ENCODE assay signal across 22 mouse cellular contexts in genomic region chr11:62924091-62924761, GRCm38 (mm10). TPM values are rescaled to one million over a fixed set of nuclear protein-coding genes. Genes with fewer than 3 reads are reported as not detected.
DNase-seq lines count a peak whose midpoint lies in the region; ATAC-seq lines count a peak whose summit lies in the region.
"Had no signal": no experiment of that assay in that cellular context is flagged by ENCODE, and none has a peak within 500 bp of the region (broad histone marks: within the 10 kb centered on the region; RNA-seq: fewer than 3 reads in every experiment).

No protein-coding gene starts in this region.

- no peaks in the 10 kb centered on the region for H3K36me3 ChIP-seq in limb, embryonic 15.5 days
- H3K36me3 ChIP-seq in limb, embryonic 10.5 days = no peaks in the 10 kb centered on the region
- no peaks in the 10 kb centered on the region for H3K36me3 ChIP-seq in kidney, embryonic 15.5 days
- H3K36me3 ChIP-seq: embryonic facial prominence, embryonic 13.5 days; forebrain, embryonic 10.5 days; liver, embryonic 12.5 days had no signal

- no peak overlapping the region for H3K9ac ChIP-seq in limb, embryonic 15.5 days
- H3K9ac ChIP-seq in kidney, embryonic 15.5 days = no peak overlapping the region
- H3K9ac ChIP-seq: embryonic facial prominence, embryonic 13.5 days; liver, embryonic 12.5 days had no signal

- no peak overlapping the region for H3K4me2 ChIP-seq in limb, embryonic 15.5 days
- no peak overlapping the region for H3K4me2 ChIP-seq in kidney, embryonic 15.5 days
- H3K4me2 ChIP-seq: embryonic facial prominence, embryonic 13.5 days; liver, embryonic 12.5 days had no signal

- intact Hi-C loops in gastrocnemius, postnatal 14 days (cut with DNase I; ENCODE audit: low total_unique reads) = loop anchor here (10.0 kb wide), 1 partner anchor 71 kb away; no protein-coding TSS in a partner anchor
- intact Hi-C loops in heart, postnatal 14 days (cut with DNase I) = no loop called here
- intact Hi-C loops in left cerebral cortex, postnatal 25 days (cut with DNase I) = loop anchor here (5.0 kb wide), 1 partner anchor 248 kb away; no protein-coding TSS in a partner anchor

- H3K27ac ChIP-seq in limb, embryonic 15.5 days = peak overlapping the region; percentile 55; the same call in 1 of the 2 replicates
- H3K27ac ChIP-seq in limb, embryonic 10.5 days = no peak overlapping the region
- H3K27ac ChIP-seq in brown adipose tissue, adult 24 weeks (replicated peaks; ENCODE audit: low read depth, low read length) = peak overlapping the region; percentile 34; the same call in 1 of the 2 replicates
- H3K27ac ChIP-seq in kidney, embryonic 15.5 days = no peak overlapping the region
- H3K27ac ChIP-seq: embryonic facial prominence, embryonic 13.5 days; forebrain, embryonic 10.5 days; liver, embryonic 12.5 days had no signal

- no peak for ATAC-seq in limb, embryonic 15.5 days (ENCODE audit: insufficient number of reproducible peaks, low FRiP score, low TSS enrichment, low read depth)
- ATAC-seq in kidney, embryonic 15.5 days (replicated peaks; ENCODE audit: low FRiP score) = no peak
- ATAC-seq: liver, embryonic 12.5 days; midbrain, embryonic 16.5 days had no signal

- 0 out of 2 replicates have a peak, but pooled peaks cover 4% of the 10 kb centered on the region for H3K9me3 ChIP-seq in limb, embryonic 15.5 days
- H3K9me3 ChIP-seq in limb, embryonic 10.5 days (replicated peaks) = no peaks in the 10 kb centered on the region
- no peaks in the 10 kb centered on the region for H3K9me3 ChIP-seq in kidney, embryonic 15.5 days (replicated peaks)
- H3K9me3 ChIP-seq: embryonic facial prominence, embryonic 13.5 days; liver, embryonic 12.5 days had no signal

- WGBS in limb, embryonic 15.5 days = 73% methylated on average over 6 of the region's 6 CpGs
- 87% methylated on average over 6 of the region's 6 CpGs for WGBS in limb, embryonic 10.5 days
- 63% methylated on average over 6 of the region's 6 CpGs for WGBS in kidney, embryonic 15.5 days

- H3K4me3 ChIP-seq in limb, embryonic 15.5 days = no peak overlapping the region
- H3K4me3 ChIP-seq in limb, embryonic 10.5 days = no peak overlapping the region
- H3K4me3 ChIP-seq in brown adipose tissue, adult 24 weeks (ENCODE audit: insufficient read depth, low read depth, low read length) = no peak overlapping the region
- no peak overlapping the region for H3K4me3 ChIP-seq in kidney, embryonic 15.5 days (replicated peaks)
- H3K4me3 ChIP-seq: embryonic facial prominence, embryonic 13.5 days; forebrain, embryonic 10.5 days; liver, embryonic 12.5 days had no signal

- no peak for DNase-seq in limb, embryonic 10.5 days (ENCODE audit: low spot score)
- peak; percentile 47 for DNase-seq in gastrocnemius, postnatal 14 days
- peak; percentile 49 to 50 for DNase-seq in heart, postnatal 14 days
- no peak for DNase-seq in layer of hippocampus, adult 9-10 months (ENCODE audit: low spot score)
- DNase-seq in left cerebral cortex, postnatal 25 days (ENCODE audit: low spot score in 2 of 2) = no peak
- DNase-seq: adrenal gland, adult 2 months; cerebellum, adult 18-20 months; layer of hippocampus, adult 9-11 months; thymus, postnatal 14 days had no signal

- H3K4me1 ChIP-seq in limb, embryonic 15.5 days = peaks cover 16% of the 10 kb centered on the region
- peaks cover 23% of the 10 kb centered on the region for H3K4me1 ChIP-seq in limb, embryonic 10.5 days
- no peaks in the 10 kb centered on the region for H3K4me1 ChIP-seq in brown adipose tissue, adult 24 weeks (ENCODE audit: control insufficient read depth, insufficient read depth, insufficient read length, low read length)
- peaks cover 16% of the 10 kb centered on the region for H3K4me1 ChIP-seq in kidney, embryonic 15.5 days

- H3K27me3 ChIP-seq in limb, embryonic 15.5 days = no peaks in the 10 kb centered on the region
- H3K27me3 ChIP-seq in limb, embryonic 10.5 days (ENCODE audit: low read depth, poor library complexity, severe bottlenecking) = no peaks in the 10 kb centered on the region
- H3K27me3 ChIP-seq in kidney, embryonic 15.5 days = no peaks in the 10 kb centered on the region
- H3K27me3 ChIP-seq: embryonic facial prominence, embryonic 13.5 days had no signal

RNA-seq across cellular contexts. Expression of gene Cdrt4, which starts 26.8 kb away (rescaled TPM):
- polyA plus RNA-seq in limb, embryonic 15.5 days (2015; fragmentation: Nextera tagmentation; extraction: Ambion mirVana) = 0.22 TPM in 1 of 2 replicates, not detected in the other
- polyA plus RNA-seq in limb, embryonic 10.5 days (2016; fragmentation: Nextera tagmentation; extraction: Ambion mirVana) = not detected in 2 replicates
- not detected in 2 replicates for polyA plus RNA-seq in brown adipose tissue, adult 24 weeks (2012; ENCODE audit: insufficient read depth, insufficient read length, missing spikeins)
- not detected for total RNA-seq in gastrocnemius, postnatal 14 days (2021)
- total RNA-seq in heart, postnatal 14 days (2021) = not detected
- total RNA-seq in left cerebral cortex, postnatal 25 days (2021) = not detected
- polyA plus RNA-seq in kidney, embryonic 15.5 days (2015; fragmentation: Nextera tagmentation; extraction: Ambion mirVana) = not detected in 2 replicates
- total RNA-seq: adrenal gland, adult 2 months; common myeloid progenitor, adult 5-6 weeks; left cerebral cortex, postnatal 36 days; megakaryocyte, adult 5-6 weeks; MEL had no signal
- polyA plus RNA-seq: forebrain, embryonic 10.5 days; heart, embryonic 14.5 days; kidney, embryonic 16.5 days; liver, embryonic 12.5 days; midbrain, embryonic 16.5 days had no signal

RNA-seq across cellular contexts. Expression of gene Tvp23b, which starts 45.0 kb away (rescaled TPM):
- 82.1 and 85.3 TPM in 2 replicates for polyA plus RNA-seq in limb, embryonic 15.5 days (2015; fragmentation: Nextera tagmentation; extraction: Ambion mirVana)
- 37.9 and 43.4 TPM in 2 replicates for polyA plus RNA-seq in limb, embryonic 10.5 days (2016; fragmentation: Nextera tagmentation; extraction: Ambion mirVana)
- polyA plus RNA-seq in brown adipose tissue, adult 24 weeks (2012; ENCODE audit: insufficient read depth, insufficient read length, missing spikeins) = 16.4 and 28.5 TPM in 2 replicates
- 1 to 10 TPM; 8.9 to 9.8 TPM for total RNA-seq in gastrocnemius, postnatal 14 days (2021)
- total RNA-seq in heart, postnatal 14 days (2021) = 10 to 100 TPM; 18.5 to 19.2 TPM
- 10 to 100 TPM; 28.3 to 31.0 TPM for total RNA-seq in left cerebral cortex, postnatal 25 days (2021)
- polyA plus RNA-seq in kidney, embryonic 15.5 days (2015; fragmentation: Nextera tagmentation; extraction: Ambion mirVana) = 70.3 and 77.3 TPM in 2 replicates

Comparison
In these comparisons a context has a peak if more than half of its experiments do, and no peak if none do; other contexts are left out.
1. H3K27ac ChIP-seq: peak in limb, embryonic 15.5 days (single experiment) and brown adipose tissue, adult 24 weeks (single experiment); none in limb, embryonic 10.5 days (single experiment) and kidney, embryonic 15.5 days (single experiment).
2. DNase-seq: peak in gastrocnemius, postnatal 14 days (single experiment) and heart, postnatal 14 days (2 of 2); none in limb, embryonic 10.5 days (single experiment), layer of hippocampus, adult 9-10 months (single experiment) and left cerebral cortex, postnatal 25 days (0 of 2).